Mouse (Mus musculus): ENCODE measurements around the gene Slc44a3.

The Slc44a3 gene

GRCm38 (mm10) chr3:121532176-121532575 lies at the start of gene Slc44a3:
Gene Slc44a3 (minus strand): TSS chr3:121532404.
- no peak for DNase-seq (ENCODE audit: low read depth)

- no peak for DNase-seq (ENCODE audit: low read depth)
Observed at GRCm38 (mm10) chr3:121579880-121580549, 47.8 kb upstream of the Slc44a3 start.

DNA sequence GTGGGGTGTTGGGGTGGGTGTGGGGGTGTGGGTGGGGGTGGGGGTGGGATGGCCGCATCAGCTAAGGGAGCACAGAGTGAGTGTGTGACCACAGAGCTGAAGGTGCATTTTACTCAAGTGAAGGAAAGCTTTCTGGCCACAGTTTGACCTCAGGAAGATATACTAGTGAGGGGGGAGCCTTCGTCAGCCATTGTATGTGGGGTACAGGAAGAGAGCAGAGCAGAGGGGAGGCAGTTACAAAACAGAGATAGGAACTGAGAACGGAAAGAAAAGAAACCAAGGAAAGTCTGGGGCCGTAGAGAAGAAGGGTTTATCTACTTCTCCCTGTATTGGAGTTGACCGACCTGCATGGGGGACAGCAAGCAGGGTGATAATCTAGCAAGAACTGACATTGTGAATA lies 47.2 kb upstream of the Slc44a3 start:
- DNase-seq (ENCODE audit: low read depth) = no peak

DNA sequence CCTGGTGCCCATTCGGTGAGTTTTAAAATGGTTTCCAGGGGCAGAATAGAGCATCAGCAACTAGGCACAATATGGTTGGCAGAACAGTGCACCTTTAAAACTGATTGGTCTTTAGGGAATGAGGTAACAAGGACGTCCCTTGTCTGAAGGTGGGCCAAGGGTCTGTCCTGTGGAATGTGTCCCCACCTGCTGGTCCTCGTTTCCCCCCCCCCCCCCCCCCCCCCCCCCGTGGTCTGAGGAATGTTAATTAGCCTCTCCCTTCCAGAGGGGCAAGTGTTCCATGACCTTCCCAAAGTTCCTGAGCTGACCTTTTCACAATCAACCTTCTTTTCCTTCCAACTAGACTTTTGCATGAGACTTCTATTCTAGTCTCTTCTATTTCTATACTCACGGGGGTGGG lies 46.5 kb upstream of the Slc44a3 start:
- DNase-seq (ENCODE audit: low read depth) = no peak

- no peak for DNase-seq (ENCODE audit: low read depth)
Observed at GRCm38 (mm10) chr3:121577641-121578040, 45.4 kb upstream of the Slc44a3 start.

GRCm38 (mm10) chr3:121577032-121577591 lies 44.9 kb upstream of the Slc44a3 start:
- peak; percentile 94 for DNase-seq (ENCODE audit: low read depth)

DNA sequence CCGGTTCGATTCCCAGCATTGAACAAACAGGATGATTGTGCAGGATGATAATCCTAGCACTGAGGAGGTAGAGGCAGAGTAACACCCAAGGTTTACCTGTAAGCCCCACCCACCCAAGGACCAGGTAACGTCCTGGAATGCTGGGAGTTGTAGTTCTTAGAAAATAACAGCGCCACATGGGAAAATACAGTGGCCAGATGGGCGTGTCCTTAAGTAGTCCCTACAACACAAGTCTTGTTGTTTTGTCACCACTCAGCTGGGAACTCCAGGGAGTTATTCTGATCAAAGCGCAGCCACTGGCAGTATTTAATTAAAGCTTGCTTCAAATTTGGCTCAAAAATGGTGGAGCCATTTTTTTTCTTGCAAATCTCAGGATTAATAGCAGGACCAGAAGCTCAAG lies 44.2 kb upstream of the Slc44a3 start:
- no peak for DNase-seq (ENCODE audit: low read depth)

DNA sequence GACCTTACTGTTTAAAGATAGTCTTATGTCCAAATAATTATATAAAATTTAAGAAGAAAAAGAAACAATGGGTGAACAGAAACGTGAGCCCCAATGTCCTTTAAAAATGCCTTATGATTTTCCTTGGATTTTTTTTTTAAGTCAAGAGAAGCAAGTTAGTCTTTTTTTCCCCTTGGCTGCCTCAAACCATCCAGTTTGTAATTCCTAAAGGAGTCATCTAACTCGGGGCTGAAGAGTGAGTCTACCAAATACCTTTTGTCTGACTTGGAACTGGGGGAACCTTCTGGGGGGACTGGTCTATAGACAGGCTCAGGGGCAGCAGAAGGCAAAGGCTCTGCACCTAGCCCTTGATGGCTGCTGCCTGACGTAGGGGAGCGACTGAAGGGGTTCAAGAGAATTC lies 42.2 kb upstream of the Slc44a3 start:
- DNase-seq (ENCODE audit: low read depth) = peak; percentile 60

DNA sequence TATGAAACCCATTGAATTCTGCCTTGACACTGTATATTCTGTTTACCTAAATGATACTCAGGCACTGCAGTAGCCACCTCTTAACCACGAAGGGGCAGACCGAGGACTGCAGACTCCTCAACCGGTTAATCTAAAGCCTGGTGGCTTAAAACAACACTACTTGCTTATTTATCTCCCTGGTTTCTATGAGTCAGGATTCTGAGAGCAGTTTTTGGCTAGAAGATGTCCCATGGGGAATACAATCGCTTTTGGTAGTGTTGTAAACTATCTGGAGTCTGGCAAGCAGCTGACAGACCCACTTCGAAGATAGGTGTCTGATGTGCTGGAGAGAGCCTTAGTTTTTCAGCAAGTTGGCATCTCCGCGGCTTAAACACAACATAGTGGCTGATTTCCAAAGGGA lies 41.7 kb upstream of the Slc44a3 start:
- peak; percentile 97 for DNase-seq (ENCODE audit: low read depth)

- no peak for DNase-seq (ENCODE audit: low read depth)
Observed at GRCm38 (mm10) chr3:121571491-121571890, 39.3 kb upstream of the Slc44a3 start.

DNA sequence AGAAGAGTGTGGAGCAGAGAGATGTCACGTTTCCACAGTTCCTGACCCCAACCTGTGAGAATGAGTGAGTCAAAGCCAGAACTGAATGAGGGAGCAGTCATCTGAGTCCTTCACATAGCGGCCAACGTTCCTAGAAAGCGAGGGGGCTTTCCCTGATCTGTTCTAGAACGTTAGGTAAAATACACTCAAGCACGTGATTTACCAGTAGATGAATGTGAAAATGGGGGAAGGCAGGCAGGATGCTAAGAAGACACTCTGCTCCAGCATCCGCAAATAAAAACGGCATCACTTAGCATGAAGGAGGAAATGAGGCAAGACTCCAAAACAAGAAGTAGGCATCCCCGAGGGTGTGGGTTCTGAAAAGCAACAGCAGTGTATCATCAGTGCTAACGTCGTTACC lies 38.4 kb upstream of the Slc44a3 start:
- no peak for DNase-seq (ENCODE audit: low read depth)

- no peak for DNase-seq (ENCODE audit: low read depth)
Observed at GRCm38 (mm10) chr3:121569767-121570166, 37.6 kb upstream of the Slc44a3 start.

DNA sequence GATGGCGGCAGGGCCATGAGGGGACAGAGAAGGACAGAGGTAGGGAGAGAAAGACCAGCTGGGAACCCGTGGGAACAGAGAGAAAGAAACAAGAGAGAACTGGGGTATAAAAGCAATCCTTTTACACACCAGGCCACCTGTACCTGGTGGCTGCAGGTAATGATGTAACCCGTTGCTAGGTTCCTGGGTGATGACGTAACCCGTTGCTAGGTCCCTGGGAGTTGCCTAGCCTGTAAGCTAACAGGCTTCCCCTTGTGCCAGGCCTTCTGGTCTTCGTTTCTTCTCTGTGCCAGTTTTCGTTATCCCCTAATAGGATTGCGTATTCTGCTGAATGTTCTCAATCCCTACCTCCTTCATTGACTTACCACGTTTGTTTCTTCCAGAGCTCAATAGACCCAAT lies 36.8 kb upstream of the Slc44a3 start:
- no peak for DNase-seq (ENCODE audit: low read depth)

DNA sequence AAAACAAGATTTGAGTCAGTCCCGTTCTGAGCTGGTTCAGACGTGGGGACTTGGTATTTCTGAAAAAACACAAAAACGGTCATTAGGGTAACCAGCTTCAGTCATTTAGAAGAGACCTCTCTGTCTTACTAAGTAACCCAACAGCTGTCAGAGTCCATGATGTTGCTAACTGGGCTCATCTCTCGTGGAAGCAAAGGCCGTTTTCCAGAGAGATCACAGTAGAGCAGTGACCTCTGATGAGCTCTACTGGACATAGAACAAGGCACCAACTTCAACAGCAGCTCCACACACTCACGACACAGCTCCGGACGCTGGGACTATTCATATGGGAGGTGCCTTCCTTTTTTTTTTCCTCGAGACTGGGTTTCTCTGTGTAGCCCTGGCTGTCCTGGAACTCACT lies 35.7 kb upstream of the Slc44a3 start:
- no peak for DNase-seq (ENCODE audit: low read depth)

DNA sequence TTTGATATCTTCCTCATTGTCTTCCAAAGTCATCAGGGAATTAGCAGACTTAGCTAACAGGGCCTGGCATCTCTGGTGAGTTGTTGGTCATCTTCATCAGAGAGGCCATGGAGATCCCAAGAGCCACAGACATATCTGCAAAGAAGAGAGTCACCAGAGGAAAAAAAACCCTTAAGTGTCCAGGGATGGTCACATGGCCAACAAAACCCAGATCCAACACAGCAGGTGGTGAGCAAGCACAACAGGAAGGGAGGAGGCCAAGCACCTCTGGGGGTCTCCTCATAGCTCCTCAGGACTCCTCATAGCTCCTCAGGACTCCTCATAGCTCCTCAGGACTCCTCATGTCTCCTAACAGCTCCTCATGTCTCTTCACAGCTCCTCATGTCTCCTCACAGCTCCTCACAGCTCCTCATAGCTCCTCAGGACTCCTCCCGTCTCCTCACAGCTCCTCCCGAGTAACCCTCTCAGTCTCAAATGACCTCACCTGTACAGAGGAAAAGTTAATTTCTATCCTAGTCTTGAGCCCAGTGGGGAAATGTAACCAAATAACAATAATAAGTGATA lies 35.2 kb upstream of the Slc44a3 start:
- DNase-seq (ENCODE audit: low read depth) = no peak

GRCm38 (mm10) chr3:121566901-121567300 lies 34.7 kb upstream of the Slc44a3 start:
- DNase-seq (ENCODE audit: low read depth) = peak; percentile 56

GRCm38 (mm10) chr3:121561803-121562202 lies 29.6 kb upstream of the Slc44a3 start:
- no peak for DNase-seq (ENCODE audit: low read depth)

DNA sequence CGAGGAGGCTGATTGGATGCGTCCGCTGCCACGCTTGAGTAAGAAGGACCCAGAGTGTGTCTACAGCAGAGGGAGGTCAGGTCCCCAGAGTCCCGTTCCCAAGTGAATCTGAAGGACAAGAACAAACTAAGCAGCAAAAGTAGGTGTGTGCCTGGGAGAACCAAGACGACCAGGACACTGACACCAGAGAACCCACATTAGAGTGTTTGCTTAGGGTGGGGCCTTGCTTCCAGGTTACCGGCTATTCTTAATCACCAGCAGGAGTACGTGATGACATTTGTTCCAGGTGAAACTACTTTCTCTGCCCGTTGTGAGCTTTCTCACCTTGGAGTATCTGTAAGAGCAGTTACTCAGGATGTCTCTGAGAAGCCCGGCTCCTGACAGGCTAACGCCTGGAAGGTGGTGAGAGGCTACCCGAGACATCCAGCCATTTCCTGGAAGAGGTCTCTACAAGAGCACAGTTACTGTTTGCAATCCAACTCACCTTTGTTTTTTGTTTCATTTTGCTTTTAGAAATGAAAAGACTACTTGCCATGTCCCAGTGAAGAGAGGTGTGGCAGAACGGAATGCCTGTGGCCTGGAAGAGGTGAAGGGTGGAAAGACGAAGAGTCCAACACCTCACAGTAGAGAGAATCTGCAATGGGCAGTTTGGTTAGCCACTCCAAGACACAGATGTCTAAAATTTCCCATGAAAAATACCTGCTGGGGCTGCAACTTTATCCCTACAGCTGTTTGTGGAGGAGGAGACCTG lies 28.1 kb upstream of the Slc44a3 start:
- DNase-seq (ENCODE audit: low read depth) = no peak

DNA sequence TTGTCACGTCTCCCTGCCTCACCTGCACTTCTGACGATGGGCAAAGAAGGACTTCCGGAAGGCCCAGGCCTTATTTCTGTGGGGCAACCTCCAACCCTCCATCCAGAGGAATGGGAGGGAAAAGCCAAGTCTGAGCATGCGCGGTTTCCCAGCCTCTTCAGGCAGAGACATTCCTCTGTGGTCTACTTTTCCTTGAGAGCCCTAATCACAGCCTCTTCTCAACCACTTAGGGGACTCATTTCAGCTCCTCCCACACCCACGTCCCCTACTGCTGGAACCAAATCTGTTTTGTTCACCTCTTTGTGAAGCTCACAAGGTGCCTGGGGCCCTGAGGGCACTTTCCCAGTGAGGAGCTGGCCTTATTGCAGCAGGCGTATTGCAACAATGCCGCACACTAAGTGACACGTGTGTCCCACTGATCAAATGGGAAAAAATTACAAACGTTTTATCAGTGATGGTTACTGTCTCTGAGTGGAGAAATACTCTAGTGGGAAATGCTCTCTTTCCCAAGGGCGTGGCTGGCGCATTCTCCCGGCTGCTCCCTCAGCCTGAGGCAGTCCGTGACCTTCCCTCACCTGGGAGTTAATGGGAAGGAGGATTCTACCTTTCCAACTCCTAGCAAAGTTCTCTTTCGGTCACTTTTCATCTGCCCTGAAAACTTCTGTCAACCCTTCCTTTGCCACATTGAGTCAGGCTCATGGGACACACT lies 27.4 kb upstream of the Slc44a3 start:
- no peak for DNase-seq (ENCODE audit: low read depth)

DNA sequence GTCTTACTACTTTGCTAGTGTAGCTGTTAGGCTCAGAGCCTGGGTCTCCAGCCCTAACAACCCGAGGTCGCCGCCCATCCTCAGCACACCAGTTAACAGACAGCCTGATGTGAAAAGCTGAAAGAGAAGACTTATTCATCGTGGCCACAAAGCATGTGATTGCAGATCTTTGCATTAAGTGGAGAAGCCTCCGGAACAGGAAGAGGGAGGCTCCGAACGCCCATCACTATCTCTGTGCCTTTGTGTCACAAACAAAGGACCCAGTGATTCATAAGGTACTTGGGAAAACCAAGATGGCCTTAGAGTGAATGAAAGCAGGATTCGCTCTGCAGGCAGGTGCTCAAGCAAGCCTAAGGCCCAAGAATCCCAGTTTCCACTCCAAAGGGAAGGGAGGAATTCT lies 26.7 kb upstream of the Slc44a3 start:
- no peak for DNase-seq (ENCODE audit: low read depth)

GRCm38 (mm10) chr3:121556304-121556703 lies 24.1 kb upstream of the Slc44a3 start:
- no peak for DNase-seq (ENCODE audit: low read depth)

DNA sequence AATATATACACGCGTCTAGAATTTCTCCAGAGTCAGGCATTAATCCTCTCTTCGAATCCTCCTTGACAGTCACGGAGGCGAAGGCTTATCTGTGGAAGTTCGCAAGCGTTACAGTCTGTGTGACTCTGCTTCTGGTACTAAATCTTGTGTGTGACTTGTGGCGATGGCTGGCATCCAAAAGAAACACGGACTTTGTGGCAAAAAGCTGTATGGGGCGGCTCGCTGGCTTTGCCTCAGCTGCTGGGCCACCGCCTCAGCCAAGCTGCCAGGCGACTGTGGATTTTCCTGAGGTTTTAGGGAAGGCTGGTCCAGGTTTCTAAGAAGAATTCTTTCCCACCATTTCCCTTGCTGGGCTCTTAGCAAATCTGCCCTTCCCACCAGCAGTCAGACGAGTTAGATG lies 21.1 kb upstream of the Slc44a3 start:
- DNase-seq (ENCODE audit: low read depth) = peak; percentile 38

All from NIH3T3 (cell line).